Mouse (Mus musculus): ENCODE results near the gene Slit3.

Slit3 gene

GRCm38 (mm10) chr11:35278128-35278769 lies 157.2 kb downstream of the Slit3 start:
- no peak for DNase-seq

DNA sequence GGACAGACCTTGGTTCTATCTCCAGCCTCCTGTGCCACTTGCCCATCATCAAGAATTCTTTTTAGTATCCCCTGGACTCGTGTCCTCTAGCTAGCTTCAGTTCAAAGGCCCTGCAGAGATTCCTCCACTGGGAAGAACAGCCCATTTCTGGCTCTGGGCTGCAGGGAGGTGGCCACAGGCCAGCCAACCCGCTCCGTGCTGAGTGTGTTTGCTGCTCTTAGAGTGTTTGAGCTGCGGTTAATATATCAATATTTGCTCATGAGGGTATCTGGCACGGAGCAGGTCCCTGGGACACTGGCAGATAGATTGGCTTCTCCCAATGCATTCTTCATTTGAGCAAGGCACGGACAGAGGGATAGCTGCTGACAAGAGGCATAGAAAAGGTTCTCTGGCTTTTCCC lies 159.8 kb downstream of the Slit3 start:
- DNase-seq, result peak; percentile 25

- no peak for DNase-seq
Observed at GRCm38 (mm10) chr11:35282001-35282632, 161.1 kb downstream of the Slit3 start.

DNA sequence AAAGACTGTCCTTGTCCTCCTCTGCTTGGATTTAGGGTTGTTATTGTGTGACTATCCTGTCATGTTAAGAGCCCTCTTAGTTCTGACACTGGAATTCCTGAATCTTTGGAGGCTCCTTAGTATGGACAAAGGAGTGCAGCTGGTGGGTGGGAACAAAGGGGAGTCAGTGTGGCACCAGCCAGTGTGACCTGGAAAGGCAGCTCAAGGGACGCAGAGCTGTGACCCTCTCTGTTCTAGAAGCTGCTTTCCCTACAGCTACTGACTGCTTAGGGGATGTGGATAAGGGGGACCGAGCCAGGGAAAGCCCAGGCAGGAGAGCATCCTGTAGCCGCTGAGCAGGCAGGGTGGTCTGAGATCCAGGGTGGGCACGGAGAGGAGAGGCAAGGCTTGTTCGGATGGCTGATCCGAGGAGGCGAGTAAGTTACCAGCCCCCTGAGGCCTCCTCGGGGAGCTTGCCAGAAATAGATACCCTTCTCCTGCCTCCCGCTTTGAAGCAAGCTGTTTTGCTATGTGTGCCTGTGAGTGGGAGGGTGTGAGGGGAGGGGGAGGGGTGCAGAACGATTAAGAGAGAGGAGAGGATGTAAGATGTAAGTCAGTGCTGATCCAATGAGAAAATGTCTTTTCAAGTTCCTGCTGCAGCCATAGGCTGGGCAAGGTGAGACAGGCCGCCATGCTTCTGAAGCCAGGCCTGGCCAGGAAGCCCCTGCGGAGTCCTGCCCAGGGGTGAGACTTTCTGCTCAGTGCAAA lies 162.0 kb downstream of the Slit3 start:
- no peak for DNase-seq

GRCm38 (mm10) chr11:35283767-35284166 lies 162.7 kb downstream of the Slit3 start:
- DNase-seq, result no peak

- no peak for DNase-seq
Observed at GRCm38 (mm10) chr11:35286578-35287390, 165.8 kb downstream of the Slit3 start.

DNA sequence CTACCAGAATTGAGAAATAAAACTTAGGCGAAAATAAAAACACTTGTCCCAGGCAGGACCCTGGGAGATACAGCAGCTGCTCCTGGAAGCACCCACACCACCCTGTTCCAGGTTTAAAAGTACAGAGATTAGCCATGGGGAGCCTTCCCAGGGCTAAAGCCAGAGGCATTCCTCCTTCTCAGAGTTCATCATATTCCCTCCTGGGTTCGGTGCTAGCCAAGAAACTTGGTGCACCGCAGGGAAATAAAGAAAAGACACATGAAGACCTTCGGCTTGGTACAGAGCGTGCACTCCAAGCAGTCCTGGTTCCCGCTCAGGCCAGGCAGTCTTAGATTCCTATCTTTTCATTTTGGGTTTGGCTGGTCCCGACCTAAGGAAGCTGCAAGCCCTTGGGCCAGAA lies 167.0 kb downstream of the Slit3 start:
- DNase-seq, result no peak

- no peak for DNase-seq
Observed at GRCm38 (mm10) chr11:35288761-35289278, 167.8 kb downstream of the Slit3 start.

DNA sequence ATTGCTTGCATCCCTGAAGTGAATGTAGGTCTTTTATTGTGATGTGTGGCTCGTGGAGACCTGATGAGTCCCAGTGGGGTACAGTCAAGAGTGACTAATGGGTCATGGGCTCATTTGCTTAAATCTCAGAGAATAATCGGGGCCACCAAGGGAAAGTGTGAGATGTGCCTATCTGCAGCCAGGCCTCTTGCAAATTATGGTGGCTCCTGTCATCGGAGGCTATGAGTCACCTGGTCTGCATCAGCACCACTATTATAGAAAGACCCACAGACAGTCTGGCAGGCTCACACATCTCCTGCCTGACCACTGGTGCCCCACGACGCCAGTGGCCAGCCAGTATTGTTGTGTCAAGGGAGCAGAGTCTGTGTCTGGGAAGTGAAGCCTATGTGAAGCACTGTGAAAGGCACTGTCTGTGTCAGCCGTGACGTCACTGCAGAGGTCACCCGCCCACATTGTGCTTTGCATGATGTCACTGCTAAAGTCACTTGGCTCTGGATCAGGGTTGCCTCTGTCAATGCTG lies 171.3 kb downstream of the Slit3 start:
- no peak for DNase-seq

- no peak for DNase-seq
Observed at GRCm38 (mm10) chr11:35293197-35293596, 172.2 kb downstream of the Slit3 start.

- DNase-seq, result no peak
Observed at GRCm38 (mm10) chr11:35294670-35295069, 173.6 kb downstream of the Slit3 start.

GRCm38 (mm10) chr11:35295162-35295799 lies 174.3 kb downstream of the Slit3 start:
- no peak for DNase-seq

DNA sequence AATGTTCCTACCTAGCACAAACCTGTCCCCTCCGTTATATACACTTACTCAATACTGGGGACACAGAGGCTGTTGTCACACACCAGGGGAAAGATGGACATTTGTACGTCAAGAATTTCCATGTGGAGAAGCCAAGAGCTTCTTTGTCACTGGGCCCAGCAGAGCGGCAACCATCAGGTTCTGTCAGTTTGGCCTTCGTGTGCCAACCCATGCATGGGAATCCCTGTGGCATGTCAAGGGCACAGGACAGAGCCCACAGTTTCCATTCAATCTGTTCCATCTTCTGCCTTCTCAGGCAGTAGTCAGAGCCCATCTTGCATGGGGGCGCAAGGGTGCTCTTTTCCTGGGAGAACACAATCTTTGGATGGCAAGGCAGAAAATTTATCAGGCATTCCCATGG lies 175.8 kb downstream of the Slit3 start:
- DNase-seq, result no peak

- peak; percentile 63 for DNase-seq
Observed at GRCm38 (mm10) chr11:35297319-35297718, 176.3 kb downstream of the Slit3 start.

GRCm38 (mm10) chr11:35298526-35298925 lies 177.5 kb downstream of the Slit3 start:
- DNase-seq, result no peak

GRCm38 (mm10) chr11:35299857-35300375 lies 178.9 kb downstream of the Slit3 start:
- DNase-seq, result no peak

DNA sequence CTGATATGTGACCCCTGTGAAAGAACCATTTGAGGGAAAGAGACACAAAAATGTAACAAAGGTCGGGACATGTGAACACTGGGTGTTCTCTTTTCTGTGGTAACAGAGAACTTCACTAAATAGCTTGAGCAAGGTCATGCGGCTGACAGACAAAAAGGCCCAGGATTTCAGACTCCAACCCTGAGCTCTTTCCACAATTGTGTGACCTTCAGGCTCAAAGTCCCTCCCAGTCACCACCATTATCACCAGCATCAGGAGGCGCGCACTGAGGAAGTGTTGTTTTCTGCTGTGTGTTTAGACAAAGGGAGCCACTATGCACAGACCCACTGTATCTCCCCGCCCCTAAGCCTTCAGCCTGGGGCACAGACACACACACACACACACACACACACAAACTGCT lies 181.2 kb downstream of the Slit3 start:
- DNase-seq, result no peak

GRCm38 (mm10) chr11:35304216-35304975 lies 183.4 kb downstream of the Slit3 start:
- no peak for DNase-seq

GRCm38 (mm10) chr11:35305111-35305510 lies 184.1 kb downstream of the Slit3 start:
- no peak for DNase-seq

GRCm38 (mm10) chr11:35305910-35306309 lies 184.9 kb downstream of the Slit3 start:
- no peak for DNase-seq

GRCm38 (mm10) chr11:35306922-35307321 lies 185.9 kb downstream of the Slit3 start:
- DNase-seq, result no peak
